Mouse (Mus musculus) mature B cell (primary cell): ENCODE results near the gene Tmem116.

Source experiments
- in situ Hi-C: fragments of 300-500 bp; cut with MboI; formaldehyde crosslinking; loops from 2 replicates; pipeline ENCODE4 v1.14.3; 2019

Gene Tmem116

GRCm38 (mm10) chr5:121540066-121540465 lies 88.4 kb downstream of the Tmem116 start:
- in situ Hi-C loops: no loop called here

DNA sequence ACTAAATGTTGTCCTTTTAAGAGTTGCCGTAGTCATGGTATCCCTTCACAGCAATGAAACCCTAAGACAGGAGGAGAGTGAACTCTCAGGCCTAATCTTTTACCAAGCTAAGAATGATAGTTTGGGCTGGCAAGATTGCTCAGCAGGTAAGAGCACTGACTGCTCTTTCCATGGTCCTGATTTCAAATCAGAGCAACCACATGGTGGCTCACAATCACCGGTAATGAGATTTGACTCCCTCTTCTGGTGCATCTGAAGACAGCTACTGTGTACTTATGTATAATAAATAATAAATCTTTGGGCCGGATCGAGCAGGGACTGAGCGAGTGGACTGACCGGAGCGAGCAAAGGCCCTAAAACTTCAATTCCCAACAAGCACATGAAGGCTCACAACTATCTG lies 89.5 kb downstream of the Tmem116 start:
- in situ Hi-C loops: no loop called here

- in situ Hi-C loops: no loop called here
Measured at GRCm38 (mm10) chr5:121543370-121543769, 91.7 kb downstream of the Tmem116 start.

DNA sequence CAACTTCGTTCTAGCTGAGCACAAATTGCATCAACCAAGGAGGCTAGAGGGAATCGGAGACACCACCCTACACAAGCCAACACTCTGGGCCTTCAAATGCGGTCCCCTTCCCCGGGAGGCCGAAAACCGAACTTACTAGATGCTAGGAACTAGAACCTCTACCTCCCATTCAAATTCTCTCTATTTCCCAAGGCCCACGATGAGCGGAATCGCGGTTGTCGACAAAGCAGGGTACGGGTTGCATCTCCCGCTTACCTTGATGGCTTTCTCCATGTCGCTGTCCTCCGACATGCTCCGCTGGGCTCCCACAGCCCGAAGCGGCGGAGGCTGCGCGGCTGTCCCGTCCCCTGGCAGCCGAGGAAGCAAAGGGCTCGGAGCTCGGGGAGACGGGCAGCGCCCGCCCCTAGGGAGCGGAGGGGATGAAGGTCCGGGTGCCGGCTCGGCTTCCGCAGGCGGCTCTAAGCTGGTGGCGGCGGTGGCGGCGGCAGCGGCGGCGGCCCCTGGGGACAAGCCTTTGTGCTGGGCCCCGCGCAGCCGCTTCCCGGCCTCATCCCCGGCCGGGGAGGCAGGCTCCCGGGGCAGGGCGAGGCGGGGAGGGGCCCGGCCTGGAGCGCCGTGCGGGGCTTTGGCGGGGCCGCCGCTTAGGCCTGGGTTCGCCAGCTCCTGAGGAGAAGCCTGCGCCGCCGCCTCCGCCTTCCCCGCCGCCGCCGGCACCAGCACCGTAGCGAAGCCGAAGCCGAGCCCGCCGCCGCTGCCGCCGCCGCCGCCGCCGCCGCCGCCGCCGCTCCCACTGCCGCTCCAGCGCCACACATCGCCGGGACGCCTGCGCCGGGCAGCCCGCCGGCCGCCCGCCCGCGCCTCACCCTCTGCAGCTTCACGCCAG lies 93.5 kb downstream of the Tmem116 start, which contains the start of the genes Adam1a and Gm42878:
TSS of gene Adam1a (minus strand) at position 573 of the 883 bp plus-strand sequence.
TSS of gene Gm42878 (minus strand) at position 573 of the 883 bp plus-strand sequence.
- in situ Hi-C loops: no loop called here

DNA sequence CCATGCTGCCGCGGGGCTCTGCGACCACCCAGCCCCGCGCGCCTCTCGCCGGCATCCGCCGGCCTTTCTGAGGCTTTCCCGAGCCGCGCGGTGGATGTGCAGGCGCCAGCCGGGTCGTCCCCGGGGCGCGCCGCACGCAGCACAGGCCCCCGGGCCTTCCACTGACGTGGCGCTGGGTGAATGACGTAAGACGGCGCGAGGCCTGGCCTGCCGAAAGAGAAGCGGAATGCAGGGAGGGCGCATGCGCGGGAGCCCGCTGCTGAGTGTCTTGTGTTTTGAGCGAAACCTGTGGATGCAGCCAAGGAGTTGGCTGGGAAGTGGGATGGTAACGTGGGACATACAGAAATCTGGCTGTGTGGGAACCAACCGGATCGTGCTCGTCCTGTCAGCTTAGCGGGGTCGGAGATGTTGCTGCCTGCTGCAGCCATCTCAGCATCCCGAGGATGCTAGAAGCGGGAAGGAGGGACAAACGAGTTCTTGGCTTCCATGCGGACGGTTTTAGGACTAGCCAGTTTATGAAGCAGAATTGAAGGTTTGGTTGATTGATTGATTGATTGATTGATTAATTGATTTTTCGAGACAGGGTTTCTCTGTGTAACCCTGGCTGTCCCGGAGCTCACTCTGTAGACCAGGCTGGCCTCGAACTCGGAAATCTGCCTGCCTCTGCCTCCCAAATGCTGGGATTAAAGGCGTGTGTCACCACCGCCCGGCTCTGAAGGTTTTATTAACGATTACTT lies 94.3 kb downstream of the Tmem116 start, which contains the start of gene Mapkapk5:
TSS of gene Mapkapk5 (minus strand) at position 113 of the 737 bp plus-strand sequence.
- in situ Hi-C loops: no loop called here

- in situ Hi-C loops: no loop called here
Measured at GRCm38 (mm10) chr5:121546530-121546895, 94.8 kb downstream of the Tmem116 start.

GRCm38 (mm10) chr5:121547084-121547483 lies 95.4 kb downstream of the Tmem116 start:
- in situ Hi-C loops: no loop called here

DNA sequence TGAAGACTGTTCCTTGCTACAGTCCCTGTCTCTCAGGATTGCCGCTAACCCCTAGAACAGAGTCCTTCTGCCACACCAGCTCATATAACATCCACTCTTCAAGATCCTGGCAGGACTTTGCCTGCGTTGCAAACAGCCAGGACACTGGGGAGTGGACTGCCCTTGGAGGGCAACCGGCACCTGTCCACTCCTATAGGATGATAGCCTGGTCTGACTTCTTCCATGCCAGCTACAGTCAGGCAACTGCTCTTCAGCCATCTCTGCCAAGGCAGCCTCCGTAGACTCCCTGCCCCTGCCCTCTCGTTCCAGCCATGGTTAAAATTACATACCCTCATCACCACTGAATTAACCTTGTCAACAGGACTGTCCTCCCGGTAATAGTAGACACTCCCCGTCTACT lies 97.5 kb downstream of the Tmem116 start:
- in situ Hi-C loops: no loop called here

- in situ Hi-C loops: loop anchor here (5.0 kb wide), 1 partner anchor 35 kb away; no protein-coding TSS in a partner anchor
Measured at GRCm38 (mm10) chr5:121562436-121562835, 110.7 kb downstream of the Tmem116 start.

GRCm38 (mm10) chr5:121564468-121564895 lies 112.8 kb downstream of the Tmem116 start:
- in situ Hi-C loops: loop anchor here (5.0 kb wide), 1 partner anchor 33 kb away; no protein-coding TSS in a partner anchor

DNA sequence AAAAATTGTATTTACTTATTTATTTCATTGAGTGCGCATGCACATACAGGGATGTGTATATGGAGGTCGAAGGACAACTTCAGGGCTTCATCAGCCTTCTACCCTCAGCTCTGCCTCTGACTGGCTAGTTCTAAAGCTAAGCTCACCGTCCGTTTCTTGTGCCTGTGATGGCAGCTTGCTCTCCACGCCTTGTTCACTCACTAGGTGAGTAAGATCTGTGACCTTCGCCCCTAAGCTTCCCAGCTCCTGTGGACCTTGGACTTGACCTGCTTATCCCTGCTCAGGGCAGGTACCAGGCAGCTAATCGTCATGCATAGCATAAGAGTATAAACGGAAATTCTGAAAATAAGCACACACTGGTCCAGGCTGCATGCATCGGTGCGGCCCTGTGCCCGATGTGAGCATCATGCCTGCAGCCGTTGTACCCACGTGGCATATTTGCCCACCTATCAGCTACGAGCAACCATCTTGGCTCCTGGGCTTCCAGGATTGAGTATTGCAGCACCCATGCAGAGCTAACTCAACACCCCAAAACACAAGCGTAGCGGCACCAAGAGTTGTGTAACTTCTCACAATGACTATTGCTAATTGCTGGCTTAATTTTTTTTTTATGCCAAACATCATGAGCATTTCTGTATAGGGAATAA lies 114.5 kb downstream of the Tmem116 start:
- in situ Hi-C loops: no loop called here

DNA sequence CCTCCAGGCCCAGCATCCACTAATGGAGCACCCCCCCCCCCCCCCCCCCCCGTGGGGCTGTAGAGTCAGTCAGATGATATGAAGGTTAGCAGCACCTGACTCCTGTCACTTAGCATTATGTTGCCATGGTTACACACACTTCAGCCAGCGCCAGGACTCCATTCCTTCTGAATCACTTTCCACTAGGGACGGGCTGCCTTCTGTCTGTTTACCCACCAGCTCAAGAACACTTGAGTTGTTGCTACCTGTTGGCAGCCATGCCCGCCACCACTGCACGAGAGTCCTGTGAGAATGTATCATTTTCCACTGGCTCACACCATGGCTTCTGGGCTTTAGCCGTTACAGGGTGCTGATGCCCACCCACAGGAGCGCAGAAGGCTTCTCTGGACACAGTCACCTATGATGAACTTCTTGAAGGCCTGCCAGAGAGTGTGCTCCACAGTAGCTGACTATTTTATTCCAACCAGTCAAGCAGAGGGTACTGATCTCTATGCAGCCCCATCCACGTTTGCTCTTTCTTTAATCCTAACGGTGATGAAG lies 118.3 kb downstream of the Tmem116 start:
- in situ Hi-C loops: no loop called here

- in situ Hi-C loops: no loop called here
Measured at GRCm38 (mm10) chr5:121570787-121571186, 119.1 kb downstream of the Tmem116 start.
